Mouse (Mus musculus): ENCODE measurements around the gene Fndc8. TPM values are rescaled to one million over a fixed set of nuclear protein-coding genes. Genes with fewer than 3 reads are reported as not detected.

Fndc8 gene
- total and polyA plus RNA-seq, 3 experiments: 0.08 to 0.36 TPM; not detected in 1

DNA sequence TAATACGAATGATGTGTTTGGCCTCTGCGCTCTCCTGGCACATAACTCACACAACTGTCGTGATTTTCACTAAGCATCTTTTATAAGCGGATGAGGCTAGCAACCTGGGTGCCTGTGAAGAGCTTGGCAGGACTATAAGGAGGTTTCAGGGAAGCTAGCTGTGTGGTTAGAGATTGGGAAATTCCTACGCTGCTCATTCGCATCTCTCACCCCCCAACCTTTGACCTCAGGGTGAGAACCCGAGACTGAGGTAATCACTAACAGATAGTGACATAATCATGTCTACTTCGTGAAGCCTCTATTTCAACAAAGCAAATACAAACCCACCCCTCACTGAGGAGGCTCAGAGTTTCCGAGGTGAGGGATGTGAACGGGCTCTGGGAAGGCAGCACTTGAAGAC is 28.8 kb downstream of the Fndc8 start:
- H3K4me1 ChIP-seq (ENCODE audit: control insufficient read depth in 1 of 2, insufficient read depth in 2 of 2): peaks cover 11 to 30% of the 10 kb centered on the region in 2 experiments
- H3K4me2 ChIP-seq (ENCODE audit: insufficient read depth, low read depth, poor library complexity, severe bottlenecking): no peak overlapping the region
- in situ Hi-C loops (cut with MboI; ENCODE audit: low pct_ligation_motif_present, low pct_unique_long_range_greater_than_20kb, low sequenced_read_pairs): loop anchor here (25.0 kb wide), 2 partner anchors 267 to 492 kb away; partner anchors contain the start of genes Rasl10b, Slfn3 and Slfn4
- no peak overlapping the region for H3K27ac ChIP-seq (ENCODE audit: insufficient read depth, low read depth)
- TF ChIP-seq ETS1 (conservative IDR thresholded peaks at IDR 0.05; ENCODE audit: low read depth, low read length) (no peak), RAD21 (IDR thresholded peaks at IDR 0.05; ENCODE audit: low read depth, low read length) (no peak), UBTF (IDR thresholded peaks at IDR 0.05; ENCODE audit: low read depth, low read length) (no peak), NELFE (IDR thresholded peaks at IDR 0.05; ENCODE audit: low read depth, low read length) (no peak), SMC3 (IDR thresholded peaks at IDR 0.05; ENCODE audit: low read depth, low read length) (no peak), CHD2 (IDR thresholded peaks at IDR 0.05; ENCODE audit: low read length) (no peak), SIN3A (IDR thresholded peaks at IDR 0.05; ENCODE audit: low read length) (no peak), GABPA (IDR thresholded peaks at IDR 0.05; ENCODE audit: insufficient replicate concordance, low read depth, low read length) (no peak), E2F4 (IDR thresholded peaks at IDR 0.05; ENCODE audit: insufficient replicate concordance, low read depth, low read length) (no peak), CTCF (conservative IDR thresholded peaks at IDR 0.05 in 1 of 2, IDR thresholded peaks at IDR 0.05 in 1 of 2; ENCODE audit: low read depth in 2 of 2, low read length in 2 of 2) (no peak), JUN (IDR thresholded peaks at IDR 0.05; ENCODE audit: insufficient read depth, low read depth, low read length) (no peak), CHD1 (IDR thresholded peaks at IDR 0.05; ENCODE audit: low read depth, low read length) (no peak), BHLHE40 (IDR thresholded peaks at IDR 0.05; ENCODE audit: low read depth, low read length) (no peak), ZNF384 (IDR thresholded peaks at IDR 0.05; ENCODE audit: low read depth, low read length) (no peak), TCF12 (IDR thresholded peaks at IDR 0.05; ENCODE audit: low read depth, low read length) (no peak), JUND (conservative IDR thresholded peaks at IDR 0.05; ENCODE audit: low read depth, low read length) (no peak)
- H3K27me3 ChIP-seq (replicated peaks): no peaks in the 10 kb centered on the region
- H3K4me3 ChIP-seq (replicated peaks in 1 of 3; ENCODE audit: low read depth in 2 of 3, low read length in 2 of 3, poor library complexity in 1 of 3): no peak overlapping the region
- no peaks in the 10 kb centered on the region for H3K9me3 ChIP-seq (replicated peaks; ENCODE audit: low read length)
- H3K9ac ChIP-seq (ENCODE audit: insufficient read depth, low read depth): no peak overlapping the region
- H3K36me3 ChIP-seq (replicated peaks in 1 of 2; ENCODE audit: control insufficient read depth in 1 of 2, insufficient read depth in 1 of 2, low read length in 1 of 2): no peaks in the 10 kb centered on the region
- dilution Hi-C loops (cut with MboI; ENCODE audit: extremely low pct_ligation_motif_present, extremely low pct_unique_long_range_greater_than_20kb, low sequenced_read_pairs): no loop called here
- no peaks in the 10 kb centered on the region for H3K79me2 ChIP-seq (replicated peaks; ENCODE audit: control insufficient read depth, extremely low read depth, insufficient read depth, poor library complexity, severe bottlenecking)
- no peak for DNase-seq (ENCODE audit: extremely low read depth)

DNA sequence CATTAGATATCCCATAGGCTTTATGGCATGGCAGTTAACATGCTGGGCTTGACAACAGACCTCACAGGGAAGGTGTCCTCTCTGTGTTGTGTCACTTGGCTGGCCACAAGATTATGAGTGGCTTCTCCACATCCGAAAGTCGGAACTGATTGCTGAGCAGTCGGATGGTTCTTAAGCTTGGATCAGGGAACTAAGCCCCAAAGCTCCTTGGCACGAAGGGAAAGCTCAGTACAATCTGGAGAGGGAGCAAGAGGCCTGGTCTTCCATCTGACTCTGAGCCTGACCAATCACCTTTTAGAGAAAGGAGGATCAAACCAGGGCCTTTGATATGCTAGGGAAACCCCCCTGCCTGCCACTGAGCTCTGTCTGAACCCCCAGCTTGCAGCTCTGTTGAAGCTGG is 29.8 kb downstream of the Fndc8 start:
- no peak for DNase-seq (ENCODE audit: extremely low read depth)
- no peak overlapping the region for H3K9ac ChIP-seq (ENCODE audit: insufficient read depth, low read depth)
- H3K4me1 ChIP-seq (ENCODE audit: control insufficient read depth in 1 of 2, insufficient read depth in 2 of 2): peaks cover 11 to 30% of the 10 kb centered on the region in 2 experiments
- H3K36me3 ChIP-seq (replicated peaks in 1 of 2; ENCODE audit: control insufficient read depth in 1 of 2, insufficient read depth in 1 of 2, low read length in 1 of 2): no peaks in the 10 kb centered on the region
- TF ChIP-seq ZMIZ1 (IDR thresholded peaks at IDR 0.05; ENCODE audit: low read depth, low read length): no peak
- no peak for TF ChIP-seq ZKSCAN1 (IDR thresholded peaks at IDR 0.05; ENCODE audit: borderline replicate concordance, low read depth, low read length)
- no peak for TF ChIP-seq IRF4 (IDR thresholded peaks at IDR 0.05; ENCODE audit: low read depth, low read length)
- no peak for TF ChIP-seq NELFE (IDR thresholded peaks at IDR 0.05; ENCODE audit: low read depth, low read length)
- TF ChIP-seq JUN (IDR thresholded peaks at IDR 0.05; ENCODE audit: insufficient read depth, low read depth, low read length): no peak
- TF ChIP-seq CTCF (conservative IDR thresholded peaks at IDR 0.05 in 1 of 2, IDR thresholded peaks at IDR 0.05 in 1 of 2; ENCODE audit: low read depth in 2 of 2, low read length in 2 of 2): no peak
- TF ChIP-seq MAFK (IDR thresholded peaks at IDR 0.05; ENCODE audit: insufficient replicate concordance, low read length): no peak
- TF ChIP-seq HCFC1 (IDR thresholded peaks at IDR 0.05; ENCODE audit: low read depth, low read length): no peak
- TF ChIP-seq USF1 (IDR thresholded peaks at IDR 0.05; ENCODE audit: low read depth, low read length): no peak
- no peak for TF ChIP-seq SIN3A (IDR thresholded peaks at IDR 0.05; ENCODE audit: low read length)
- TF ChIP-seq KAT2A (IDR thresholded peaks at IDR 0.05; ENCODE audit: insufficient replicate concordance, low read length): no peak
- TF ChIP-seq BHLHE40 (IDR thresholded peaks at IDR 0.05; ENCODE audit: low read depth, low read length): no peak
- no peak for TF ChIP-seq UBTF (IDR thresholded peaks at IDR 0.05; ENCODE audit: low read depth, low read length)
- TF ChIP-seq POLR2AphosphoS2 (IDR thresholded peaks at IDR 0.05; ENCODE audit: low read depth, low read length): no peak
- no peak for TF ChIP-seq ZNF384 (IDR thresholded peaks at IDR 0.05; ENCODE audit: low read depth, low read length)
- no peak for TF ChIP-seq CHD1 (IDR thresholded peaks at IDR 0.05; ENCODE audit: low read depth, low read length)
- no peak for TF ChIP-seq RCOR1 (conservative IDR thresholded peaks at IDR 0.05; ENCODE audit: low read depth, low read length)
- no peak for TF ChIP-seq MAX (IDR thresholded peaks at IDR 0.05; ENCODE audit: low read length)
- no peak for TF ChIP-seq USF2 (conservative IDR thresholded peaks at IDR 0.05; ENCODE audit: low read depth, low read length)
- H3K9me3 ChIP-seq (replicated peaks; ENCODE audit: low read length): no peaks in the 10 kb centered on the region
- dilution Hi-C loops (cut with MboI; ENCODE audit: extremely low pct_ligation_motif_present, extremely low pct_unique_long_range_greater_than_20kb, low sequenced_read_pairs): no loop called here
- H3K4me3 ChIP-seq (replicated peaks in 1 of 3; ENCODE audit: low read depth in 2 of 3, low read length in 2 of 3, poor library complexity in 1 of 3): no peak overlapping the region
- H3K27ac ChIP-seq (ENCODE audit: insufficient read depth, low read depth): no peak overlapping the region
- in situ Hi-C loops (cut with MboI; ENCODE audit: low pct_ligation_motif_present, low pct_unique_long_range_greater_than_20kb, low sequenced_read_pairs): loop anchor here (25.0 kb wide), 2 partner anchors 266 to 491 kb away; partner anchors contain the start of genes Rasl10b, Slfn3 and Slfn4
- no peaks in the 10 kb centered on the region for H3K79me2 ChIP-seq (replicated peaks; ENCODE audit: control insufficient read depth, extremely low read depth, insufficient read depth, poor library complexity, severe bottlenecking)
- no peaks in the 10 kb centered on the region for H3K27me3 ChIP-seq (replicated peaks)
- no peak overlapping the region for H3K4me2 ChIP-seq (ENCODE audit: insufficient read depth, low read depth, poor library complexity, severe bottlenecking)

All from CH12.LX (cell line).